Mouse (Mus musculus) CD8-positive naive resting alpha-beta T cell, adult 2 months (primary cell): ENCODE data around the gene Mapk8ip1.

Source experiments
- DNase-seq, 2 experiments: peaks; one replicate each; pipeline ENCODE4 v3.0.0; 2022; ENCODE audit warnings: low read depth in 2 of 2, low spot score in 2 of 2

The Mapk8ip1 gene

DNA sequence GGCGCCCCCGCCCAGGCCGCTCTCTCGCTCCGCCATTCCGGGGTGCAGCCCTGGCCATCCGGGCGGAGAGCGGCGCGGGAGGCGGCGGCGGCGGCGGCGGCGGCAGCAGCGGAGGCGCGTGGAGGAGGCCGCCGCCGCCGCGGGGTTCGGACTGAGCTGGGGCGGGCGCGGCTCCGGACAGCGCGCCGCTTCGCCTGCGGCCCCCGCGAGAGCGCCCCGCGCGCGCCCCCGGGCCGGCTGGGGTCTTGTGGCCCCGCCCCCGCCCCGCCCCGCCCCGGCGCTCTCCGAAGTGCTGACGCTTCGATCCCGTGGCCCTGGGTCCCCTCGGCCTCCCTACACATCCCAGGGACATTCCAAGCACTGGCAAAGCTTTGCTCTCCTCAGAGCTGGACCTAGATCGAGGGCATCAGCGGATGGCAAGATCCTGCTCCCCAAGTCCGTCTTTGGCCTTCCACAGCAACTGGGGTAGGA, at the start of gene Mapk8ip1:
TSS of gene Mapk8ip1 (minus strand) at position 173 of the 471 bp plus-strand sequence.
- DNase-seq: no peak

GRCm38 (mm10) chr2:92447121-92447740, 46.2 kb upstream of the Mapk8ip1 start:
- no peak for DNase-seq

GRCm38 (mm10) chr2:92446656-92447055, 45.6 kb upstream of the Mapk8ip1 start:
- DNase-seq: no peak

GRCm38 (mm10) chr2:92445890-92446289, 44.8 kb upstream of the Mapk8ip1 start:
- DNase-seq: no peak

DNA sequence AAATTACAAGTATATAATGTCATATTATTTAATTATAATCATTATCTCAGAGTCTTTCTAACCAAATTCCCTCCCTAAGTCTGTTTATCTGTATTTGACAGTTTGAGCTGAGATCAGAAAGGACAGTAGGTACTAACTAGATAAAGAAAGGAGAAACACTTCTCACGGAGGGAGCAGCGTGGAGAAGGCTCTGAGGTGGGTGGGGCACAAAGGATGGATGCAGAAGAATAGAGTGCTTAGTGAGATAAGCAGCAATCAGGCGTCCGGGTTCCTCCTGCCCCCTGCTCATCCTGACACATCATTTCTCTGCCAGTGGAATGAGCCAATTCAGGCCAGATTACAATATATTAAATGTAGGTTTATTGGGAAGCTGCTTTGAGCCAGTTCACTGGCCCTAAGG, 43.3 kb upstream of the Mapk8ip1 start:
- DNase-seq: no peak

DNA sequence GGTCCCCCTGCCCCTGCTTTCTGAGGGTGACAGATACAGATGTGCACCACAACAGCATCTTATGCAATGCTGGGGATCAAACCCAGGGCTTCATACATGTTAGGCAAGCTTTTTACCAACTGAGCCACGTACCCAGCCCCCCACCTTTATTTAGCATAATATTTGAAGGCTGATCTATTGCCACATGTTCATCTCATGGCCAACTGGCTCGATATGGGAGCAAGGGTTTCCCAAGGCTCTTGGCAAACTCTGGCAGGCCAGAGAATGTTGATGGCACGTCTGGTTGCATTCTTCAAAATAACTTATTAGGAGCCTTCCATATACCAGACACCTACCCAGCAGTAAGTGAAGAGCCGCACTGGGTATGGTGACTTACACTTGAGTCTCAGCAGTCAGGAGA, 42.2 kb upstream of the Mapk8ip1 start:
- no peak for DNase-seq

DNA sequence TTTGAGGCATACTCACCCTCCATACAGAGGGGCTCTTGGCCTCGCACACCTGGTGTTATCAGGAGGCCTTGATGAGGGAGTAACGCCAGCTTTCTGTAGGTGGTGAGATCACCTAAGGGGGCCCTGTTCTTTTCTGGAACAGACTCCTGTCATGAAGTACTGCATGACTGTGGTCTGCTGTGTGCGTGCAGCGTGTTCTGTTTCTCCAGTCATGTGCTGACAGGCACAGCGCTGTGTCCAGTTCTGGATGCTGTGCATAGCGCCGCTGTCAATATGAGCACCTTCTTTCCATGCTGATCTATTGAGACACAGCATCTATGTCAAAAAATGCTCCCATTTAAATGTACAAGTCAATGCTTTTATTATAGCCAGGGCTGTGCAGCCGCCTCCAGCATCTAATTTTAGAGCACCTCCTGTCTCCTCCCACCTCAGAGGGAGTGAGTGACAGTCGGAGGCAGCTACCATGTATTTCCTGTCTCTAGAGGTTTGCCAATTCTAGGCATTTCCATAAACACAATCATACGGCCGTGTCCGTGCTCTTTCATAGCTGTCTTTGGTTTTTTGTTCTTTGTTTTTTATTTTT, 41.4 kb upstream of the Mapk8ip1 start:
- no peak for DNase-seq

DNA sequence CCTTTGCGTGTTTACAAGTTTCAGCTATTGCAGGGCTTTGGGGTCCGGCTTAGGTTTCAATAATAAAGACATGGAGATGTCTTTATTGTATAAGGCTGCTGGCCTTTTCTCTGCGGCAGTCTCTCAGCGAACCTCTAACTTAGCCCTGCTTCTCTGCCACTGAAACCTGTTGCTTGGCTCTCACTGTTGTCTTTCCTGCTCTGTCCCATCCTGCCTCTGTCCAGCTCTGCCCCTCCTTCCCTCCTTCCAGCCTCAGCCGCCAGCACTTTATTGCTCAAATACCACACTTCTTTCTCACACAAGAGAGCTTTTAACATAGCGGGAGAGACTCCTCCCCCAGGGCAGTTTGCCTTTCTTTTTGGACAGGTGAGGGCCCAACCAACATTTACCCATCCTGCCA, 39.4 kb upstream of the Mapk8ip1 start:
- no peak for DNase-seq

- DNase-seq: no peak
Measured at GRCm38 (mm10) chr2:92438567-92438966, 37.5 kb upstream of the Mapk8ip1 start.

DNA sequence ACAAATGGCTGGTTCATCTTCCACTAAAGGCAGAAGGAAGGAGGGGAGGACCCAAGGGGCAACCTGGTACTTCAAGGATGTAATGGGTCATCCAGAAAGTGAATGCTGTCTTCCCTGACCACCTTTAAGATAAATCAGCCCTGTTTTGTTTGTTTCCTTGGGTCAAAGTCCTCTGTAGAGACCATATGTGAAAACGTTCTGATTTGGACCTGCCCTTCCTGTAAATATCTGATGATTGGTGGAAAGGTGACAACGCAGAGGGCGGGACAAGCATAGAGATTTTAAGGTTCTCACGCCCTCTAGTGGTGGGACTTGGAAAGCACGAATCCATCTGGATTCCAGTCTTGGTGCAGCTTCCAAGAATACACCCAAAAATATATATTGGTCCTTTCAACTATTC, 36.8 kb upstream of the Mapk8ip1 start:
- DNase-seq: peak; percentile 71

GRCm38 (mm10) chr2:92437366-92437765, 36.3 kb upstream of the Mapk8ip1 start:
- no peak for DNase-seq

DNA sequence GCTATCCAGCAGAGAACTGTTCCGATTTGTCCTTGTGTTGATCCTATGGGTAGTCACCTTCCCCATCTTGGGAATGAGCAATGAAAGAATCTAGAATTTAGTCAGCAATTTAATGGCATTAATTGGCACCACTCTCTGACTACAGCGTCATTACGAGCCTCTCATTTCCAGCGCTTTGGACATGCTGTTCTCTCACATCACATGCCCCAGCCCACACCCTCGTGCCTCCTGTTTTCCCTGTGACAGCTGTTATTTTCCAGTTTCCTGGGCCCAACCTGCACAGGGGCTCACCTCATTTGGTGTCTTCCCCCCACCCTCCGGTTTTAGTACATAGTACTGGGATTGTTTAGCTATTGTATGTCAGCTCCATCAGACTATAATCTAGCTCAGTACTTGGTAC, 34.0 kb upstream of the Mapk8ip1 start:
- DNase-seq: no peak

GRCm38 (mm10) chr2:92434375-92434745, 33.3 kb upstream of the Mapk8ip1 start:
- no peak for DNase-seq

GRCm38 (mm10) chr2:92433578-92434374, 32.7 kb upstream of the Mapk8ip1 start, which contains the start of gene Cry2:
TSS of gene Cry2 (minus strand) at chr2:92434043.
- peak; percentile 95 to 98 for DNase-seq

DNA sequence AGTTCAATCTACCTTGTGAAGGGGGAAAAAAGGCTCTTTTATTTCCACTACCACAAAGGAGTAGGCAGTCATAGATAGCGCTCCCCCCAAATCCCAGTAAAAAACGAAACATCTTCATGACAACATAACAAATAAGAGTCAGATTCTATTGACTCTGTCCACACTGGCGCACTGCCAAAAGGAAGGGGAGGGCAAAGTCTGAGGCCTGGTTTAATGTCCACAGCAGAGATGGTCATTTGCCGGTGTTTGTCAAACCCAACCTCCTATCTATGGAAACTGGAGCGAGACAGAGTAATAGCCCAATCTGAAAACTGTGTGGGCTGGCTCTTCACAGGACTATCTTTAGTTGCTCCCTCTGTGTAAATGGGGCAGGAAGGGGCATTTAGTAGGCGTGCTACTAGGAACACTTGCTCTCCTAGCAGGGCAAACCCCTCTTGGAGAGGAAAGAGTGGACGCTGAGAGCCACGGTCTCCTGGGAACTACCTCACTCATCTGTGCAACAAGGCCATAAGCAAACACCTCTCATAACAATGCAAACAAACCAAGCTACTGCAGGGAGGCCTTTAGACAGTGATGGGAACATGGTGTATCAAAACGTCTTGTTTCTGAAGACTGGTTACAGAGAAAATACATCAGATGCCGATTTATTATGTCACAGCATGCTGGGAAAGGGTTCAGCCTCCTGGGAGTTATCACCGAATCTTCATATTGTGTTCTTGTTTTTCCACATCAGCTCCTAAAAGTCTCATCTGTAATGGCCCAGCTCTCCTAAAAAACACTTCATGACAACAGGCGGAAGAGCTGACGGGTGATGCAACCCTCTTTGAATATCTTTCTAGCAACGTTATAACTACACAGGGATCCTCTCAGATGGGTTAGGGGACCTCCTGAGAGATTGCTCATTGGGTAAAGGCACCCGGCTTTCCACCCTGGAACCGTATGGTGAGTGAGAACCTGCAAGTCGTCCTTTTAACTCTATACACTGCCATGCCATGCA, 31.5 kb upstream of the Mapk8ip1 start:
- no peak for DNase-seq

DNA sequence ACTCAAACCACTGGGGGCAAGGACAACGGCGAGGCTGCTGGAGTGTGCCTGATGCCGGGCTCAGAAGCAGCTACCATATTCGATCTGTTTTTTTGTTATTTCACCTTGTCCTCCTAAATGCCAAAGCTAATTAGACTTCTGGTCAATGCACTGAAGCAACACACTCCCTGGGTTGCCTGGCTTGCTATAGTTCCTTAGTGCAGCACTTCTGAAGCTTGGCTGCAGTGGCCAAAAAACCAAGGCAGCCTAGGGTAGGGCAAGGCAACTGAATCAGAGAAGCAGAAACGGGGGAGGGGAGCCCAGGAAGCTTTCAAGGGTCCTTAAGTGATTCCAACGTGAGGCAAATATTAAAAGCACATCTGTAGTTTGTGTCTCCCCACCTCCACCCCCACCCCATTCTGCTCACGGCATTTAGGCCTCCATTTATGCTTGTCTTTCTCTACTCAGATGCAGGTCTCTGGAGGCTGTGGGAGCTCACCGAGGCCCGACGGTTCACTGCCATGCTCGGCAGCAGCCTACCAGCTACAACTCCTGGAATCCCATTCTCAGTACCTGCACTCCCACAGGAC, 30.6 kb upstream of the Mapk8ip1 start:
- DNase-seq: no peak

GRCm38 (mm10) chr2:92430723-92431541, 29.9 kb upstream of the Mapk8ip1 start:
- no peak for DNase-seq

DNA sequence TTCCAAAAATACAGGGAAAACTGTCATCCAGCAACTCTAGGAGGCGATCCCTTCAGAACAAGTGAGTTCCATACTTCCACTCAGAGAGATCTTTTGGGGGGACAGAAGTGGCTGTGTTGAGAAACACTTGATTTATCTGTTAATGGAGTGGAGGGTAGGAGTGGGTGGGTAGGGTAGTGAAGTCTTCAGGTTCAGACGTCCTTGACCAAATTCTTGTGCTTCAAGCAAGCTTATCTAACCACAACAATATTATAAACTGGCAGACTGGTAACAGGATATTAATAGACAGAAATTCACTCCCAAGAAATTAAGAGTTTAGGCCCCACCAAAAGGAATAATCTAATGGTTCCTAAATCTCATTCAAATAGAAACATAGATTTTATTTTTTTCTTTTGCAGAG, 29.0 kb upstream of the Mapk8ip1 start:
- DNase-seq: no peak

DNA sequence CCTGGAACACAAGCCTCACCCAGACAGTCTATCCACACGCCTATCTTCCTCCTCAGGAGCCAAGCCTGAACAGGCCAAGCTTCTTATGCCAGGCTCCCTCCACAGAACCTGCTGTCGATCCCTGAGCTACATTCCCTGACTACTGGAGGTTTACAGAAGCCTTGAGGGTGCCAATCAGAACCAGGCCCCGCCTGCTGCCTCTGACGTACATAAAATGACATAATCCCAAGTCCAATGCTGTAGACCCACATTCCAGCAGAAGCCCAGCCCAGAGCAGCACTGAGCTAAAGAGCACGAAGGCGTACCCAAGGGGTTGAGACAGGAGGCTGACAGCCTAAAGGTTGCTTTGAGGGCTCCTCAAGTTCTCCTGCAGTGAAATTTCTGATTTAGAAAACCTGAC, 26.8 kb upstream of the Mapk8ip1 start:
- no peak for DNase-seq

GRCm38 (mm10) chr2:92426426-92426825, 25.4 kb upstream of the Mapk8ip1 start:
- DNase-seq: no peak
